In the genomic region with DNA sequence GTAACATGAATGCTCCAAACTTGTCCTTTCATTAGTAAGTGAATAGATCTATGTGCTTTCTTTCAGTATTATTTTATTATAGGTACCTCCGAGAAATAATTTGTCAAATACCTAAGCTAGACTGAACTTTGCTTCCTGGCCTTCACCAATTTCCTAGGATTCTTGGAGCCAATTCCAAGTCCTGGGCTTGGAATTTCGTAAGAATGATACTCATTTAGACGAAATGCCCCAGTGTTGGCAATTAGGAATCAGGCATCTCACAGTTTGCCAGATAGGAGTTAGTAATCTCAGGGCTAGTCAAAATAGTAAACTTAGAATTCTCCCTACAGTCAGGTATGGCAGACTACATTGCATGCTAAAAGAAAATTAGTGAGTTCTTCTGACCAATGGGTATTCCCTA, we compare ENCODE assay signal across 28 mouse cellular contexts. TPM values are rescaled to one million over a fixed set of nuclear protein-coding genes. Genes with fewer than 3 reads are reported as not detected.
A peak's percentile ranks its signal among the peaks of the same experiment; 100 is the strongest.
DNase-seq lines count a peak whose midpoint lies in the region; ATAC-seq and TF ChIP-seq lines count a peak whose summit lies in the region.
"Had no signal": no experiment of that assay in that cellular context is flagged by ENCODE, and none has a peak within 500 bp of the region (broad histone marks: within the 10 kb centered on the region; RNA-seq: fewer than 3 reads in every experiment).

No protein-coding gene starts in this region.

- no peaks in the 10 kb centered on the region for H3K79me2 ChIP-seq in liver, adult 2 months (ENCODE audit: control insufficient read depth, insufficient read depth, low read length)

- ATAC-seq in kidney, embryonic 16.5 days (ENCODE audit: low FRiP score, low TSS enrichment): no peak
- ATAC-seq: activated CD4-positive, CD25-positive, alpha-beta regulatory T cell, adult 4 months; CD4-positive, CD25-positive, alpha-beta regulatory T cell, adult 4 months; Patski had no signal

- no peaks in the 10 kb centered on the region for H3K36me3 ChIP-seq in kidney, adult 2 months (ENCODE audit: control insufficient read depth, insufficient read depth, low read length)
- H3K36me3 ChIP-seq in kidney, embryonic 16.5 days (ENCODE audit: insufficient read depth, low read length): no peaks in the 10 kb centered on the region
- H3K36me3 ChIP-seq in liver, adult 2 months (ENCODE audit: control insufficient read depth, insufficient read depth, low read length): no peaks in the 10 kb centered on the region
- H3K36me3 ChIP-seq: G1E had no signal

- no peak overlapping the region for H3K27ac ChIP-seq in kidney, adult 2 months (ENCODE audit: insufficient read depth, low read depth, low read length)
- no peak overlapping the region for H3K27ac ChIP-seq in kidney, embryonic 16.5 days (ENCODE audit: low read length)
- no peak overlapping the region for H3K27ac ChIP-seq in liver, adult 2 months (replicated peaks; ENCODE audit: insufficient read depth, low read depth, low read length)

- no peaks in the 10 kb centered on the region for H3K9me3 ChIP-seq in kidney, embryonic 16.5 days (ENCODE audit: low read length)
- H3K9me3 ChIP-seq: G1E had no signal

- WGBS in kidney, adult 2 months: 45% methylated on average over 3 of the region's 3 CpGs
- WGBS in kidney, embryonic 16.5 days: 83% methylated on average over 3 of the region's 3 CpGs
- WGBS in liver, adult 2 months: 20% methylated on average over 3 of the region's 3 CpGs

- TF ChIP-seq POLR2A in kidney, adult 2 months (IDR thresholded peaks at IDR 0.05; ENCODE audit: low read depth, low read length): no peak
- TF ChIP-seq POLR2A in liver, adult 2 months (IDR thresholded peaks at IDR 0.05; ENCODE audit: extremely low read depth, insufficient read depth, low read length): no peak

- no peaks in the 10 kb centered on the region for H3K27me3 ChIP-seq in kidney, adult 2 months (replicated peaks; ENCODE audit: control insufficient read depth, insufficient read depth, low read length)
- no peaks in the 10 kb centered on the region for H3K27me3 ChIP-seq in kidney, embryonic 16.5 days (ENCODE audit: insufficient read depth, low read length)
- H3K27me3 ChIP-seq in liver, adult 2 months (ENCODE audit: control insufficient read depth, insufficient read depth, low read length): no peaks in the 10 kb centered on the region
- H3K27me3 ChIP-seq: CH12.LX, Patski had no signal

- H3K4me3 ChIP-seq in kidney, adult 2 months (ENCODE audit: insufficient read depth, low read depth, low read length): no peak overlapping the region
- H3K4me3 ChIP-seq in kidney, embryonic 16.5 days (ENCODE audit: low read length): no peak overlapping the region
- no peak overlapping the region for H3K4me3 ChIP-seq in liver, adult 2 months (ENCODE audit: insufficient read depth, low read depth, low read length)

- DNase-seq in kidney, adult 2 months: peak; percentile 72
- peak; percentile 4 to 17 for DNase-seq in kidney, adult 8-10 months
- no peak for DNase-seq in kidney, postnatal 10 days
- peak; percentile 40 for DNase-seq in kidney, adult 9 months
- no peak for DNase-seq in kidney, adult 11 months
- peak; percentile 63 for DNase-seq in liver, adult 2 months (ENCODE audit: extremely low read depth, low read depth, low spot score)
- no peak for DNase-seq in liver
- DNase-seq: adrenal gland, adult 2 months; adrenal gland, adult 8-10 months; adrenal gland, postnatal 10 days; adrenal gland, postnatal 14 days; adrenal gland, postnatal 25 days; adrenal gland, postnatal 36 days; B cell, adult 2 months; cerebellum, adult 11 months; cerebellum, adult 11-12 months had no signal

- no peak overlapping the region for H3K4me2 ChIP-seq in kidney, embryonic 16.5 days (replicated peaks; ENCODE audit: low read depth, low read length)

- no peak for TF ChIP-seq CTCF in kidney, adult 2 months (conservative IDR thresholded peaks at IDR 0.05; ENCODE audit: insufficient read depth, insufficient read length, low read depth, low read length)
- TF ChIP-seq CTCF in liver, adult 2 months (IDR thresholded peaks at IDR 0.05; ENCODE audit: low read depth, low read length): no peak

- no peaks in the 10 kb centered on the region; the same call in 1 of the 2 replicates for H3K4me1 ChIP-seq in kidney, adult 2 months (ENCODE audit: control insufficient read depth, insufficient read depth, low read length)
- H3K4me1 ChIP-seq in kidney, embryonic 16.5 days (ENCODE audit: insufficient read depth, low read length): no peaks in the 10 kb centered on the region
- H3K4me1 ChIP-seq in liver, adult 2 months (ENCODE audit: control insufficient read depth, insufficient read depth, low read length): peaks cover 7% of the 10 kb centered on the region; the same call in 1 of the 2 replicates

- H3K9ac ChIP-seq in kidney, embryonic 16.5 days (replicated peaks; ENCODE audit: low read length): no peak overlapping the region
- H3K9ac ChIP-seq in liver, adult 2 months (ENCODE audit: low read depth, low read length): no peak overlapping the region

RNA-seq across cellular contexts. Expression of gene Ugt2b38, which starts 1.7 kb away (rescaled TPM):
- 37.2 and 48.1 TPM in 2 replicates for polyA plus RNA-seq in kidney, adult 2 months (2012; rRNA removed)
- 3.3 and 3.5 TPM in 2 replicates for polyA plus RNA-seq in kidney, embryonic 16.5 days (2015; fragmentation: Nextera tagmentation; extraction: Ambion mirVana)
- 3.0 and 3.7 TPM in 2 replicates for total RNA-seq in liver, adult 2 months (2014; rRNA removed)
- polyA plus RNA-seq in liver, adult 2 months (2012; rRNA removed): 0.05 and 1.4 TPM in 2 replicates
- total RNA-seq: adrenal gland, adult 18-20 months; adrenal gland, adult 2 months; adrenal gland, postnatal 25 days; adrenal gland, postnatal 36 days; CH12.LX; ES-E14; G1E; MEL had no signal
- polyA plus RNA-seq: activated CD4-positive, CD25-positive, alpha-beta regulatory T cell, adult 4 months; adrenal gland, adult 2 months; brain, embryonic 14.5 days; C2C12; CD4-positive, CD25-positive, alpha-beta regulatory T cell, adult 4 months; G1E had no signal

RNA-seq across cellular contexts. Expression of gene Ugt2a2, which starts 56.4 kb away (rescaled TPM):
- not detected in 2 replicates for polyA plus RNA-seq in kidney, adult 2 months (2012; rRNA removed)
- polyA plus RNA-seq in kidney, embryonic 16.5 days (2015; fragmentation: Nextera tagmentation; extraction: Ambion mirVana): not detected in 2 replicates
- total RNA-seq in liver, adult 2 months (2014; rRNA removed): not detected in 2 replicates
- polyA plus RNA-seq in liver, adult 2 months (2012; rRNA removed): not detected in 2 replicates
- total RNA-seq: adrenal gland, adult 18-20 months; adrenal gland, adult 2 months; adrenal gland, postnatal 10 days; adrenal gland, postnatal 14 days; adrenal gland, postnatal 25 days; adrenal gland, postnatal 36 days; adrenal gland, postnatal 4 days; CH12.LX; ES-E14; G1E; MEL had no signal
- polyA plus RNA-seq: activated CD4-positive, CD25-positive, alpha-beta regulatory T cell, adult 4 months; adrenal gland, adult 2 months; brain, embryonic 14.5 days; C2C12; CD4-positive, CD25-positive, alpha-beta regulatory T cell, adult 4 months; G1E; Patski had no signal

Comparison
In these comparisons a context has a peak if more than half of its experiments do, and no peak if none do; other contexts are left out.
1. DNase-seq: peak in kidney, adult 2 months (single experiment), kidney, adult 8-10 months (2 of 2), kidney, adult 9 months (single experiment) and liver, adult 2 months (single experiment); none in kidney, postnatal 10 days (single experiment), kidney, adult 11 months (single experiment) and liver (single experiment).